Mouse (Mus musculus): ENCODE results near the gene Grasp. TPM values are rescaled to one million over a fixed set of nuclear protein-coding genes. Genes with fewer than 3 reads are reported as not detected.

Gene Grasp
- polyA plus RNA-seq, 1 experiment from 2014 or later = 6.4 TPM

DNA sequence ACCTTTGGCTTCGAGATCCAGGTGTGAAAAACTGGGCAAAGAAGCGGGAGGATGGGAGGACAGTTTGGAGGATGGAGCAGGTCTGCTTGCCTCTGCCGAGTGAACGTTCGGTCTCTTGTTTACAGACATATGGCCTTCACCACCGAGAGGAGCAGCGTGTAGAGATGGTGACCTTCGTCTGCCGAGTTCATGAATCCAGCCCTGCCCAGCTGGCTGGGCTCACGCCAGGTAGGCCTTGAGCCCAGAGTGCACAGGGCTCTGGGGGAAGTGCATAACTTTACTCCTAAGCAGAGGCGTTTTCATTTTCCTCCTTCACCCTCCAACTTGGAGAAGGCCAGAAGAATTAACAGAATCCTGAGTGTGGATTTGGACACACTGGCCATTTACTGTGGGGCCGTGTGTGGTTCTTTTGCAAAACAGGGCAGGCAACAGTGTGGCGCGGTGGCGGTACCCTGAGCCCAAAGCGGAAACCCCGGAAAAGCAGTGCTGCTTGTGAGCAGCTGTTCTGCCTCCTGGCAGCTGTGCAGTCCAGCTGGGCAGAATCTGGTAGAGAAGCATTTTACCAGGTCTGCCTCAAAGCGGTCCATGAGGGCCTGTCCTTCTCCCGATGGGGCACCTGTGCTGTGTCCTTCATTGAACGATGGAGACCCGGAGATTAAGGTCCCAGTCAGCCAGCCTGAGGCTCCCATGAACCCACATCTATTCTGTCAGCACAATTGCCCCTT is 5.0 kb downstream of the Grasp start:
- Histone ChIP-seq H3K9ac (replicated peaks; ENCODE audit: low read depth, low read length) (no peak overlapping the region), H3K36me3 (ENCODE audit: control insufficient read depth, insufficient read depth, low read length) (peaks cover 21% of the 10 kb centered on the region), H3K4me3 (ENCODE audit: low read depth, low read length) (no peak overlapping the region), H3K27me3 (ENCODE audit: control insufficient read depth, insufficient read depth, low read length) (no peaks in the 10 kb centered on the region), H3K27ac (ENCODE audit: low read length) (peak overlapping the region; percentile 83; the same call in 1 of the 2 replicates), H3K9me3 (ENCODE audit: control insufficient read depth, low read depth, low read length) (no peaks in the 10 kb centered on the region), H3K4me1 (ENCODE audit: control insufficient read depth, insufficient read depth, low read length) (peaks cover 42% of the 10 kb centered on the region), H3K4me2 (replicated peaks; ENCODE audit: low read depth, low read length) (peak overlapping the region; percentile 21; the same call in 1 of the 2 replicates)
- 77% methylated on average over 21 of the region's 21 CpGs for WGBS
- no peak for ATAC-seq (ENCODE audit: insufficient number of reproducible peaks, insufficient read depth, low FRiP score, low read depth)

- no peak overlapping the region for H3K4me3 ChIP-seq (ENCODE audit: low read depth, low read length)
- H3K36me3 ChIP-seq (ENCODE audit: control insufficient read depth, insufficient read depth, low read length) = peaks cover 21% of the 10 kb centered on the region
- H3K4me2 ChIP-seq (replicated peaks; ENCODE audit: low read depth, low read length) = no peak overlapping the region
Measured at GRCm38 (mm10) chr15:101230503-101230902, 6.5 kb downstream of the Grasp start.

GRCm38 (mm10) chr15:101230995-101231647 is 7.1 kb downstream of the Grasp start:
- no peak overlapping the region for H3K9ac ChIP-seq (replicated peaks; ENCODE audit: low read depth, low read length)
- no peak overlapping the region for H3K4me3 ChIP-seq (ENCODE audit: low read depth, low read length)
- H3K9me3 ChIP-seq (ENCODE audit: control insufficient read depth, low read depth, low read length) = no peaks in the 10 kb centered on the region
- no peak overlapping the region for H3K4me2 ChIP-seq (replicated peaks; ENCODE audit: low read depth, low read length)
- H3K4me1 ChIP-seq (ENCODE audit: control insufficient read depth, insufficient read depth, low read length) = peaks cover 49% of the 10 kb centered on the region
- 80% methylated on average over 23 of the region's 23 CpGs for WGBS
- H3K36me3 ChIP-seq (ENCODE audit: control insufficient read depth, insufficient read depth, low read length) = peaks cover 21% of the 10 kb centered on the region
- H3K27ac ChIP-seq (ENCODE audit: low read length) = no peak overlapping the region
- H3K27me3 ChIP-seq (ENCODE audit: control insufficient read depth, insufficient read depth, low read length) = no peaks in the 10 kb centered on the region
- ATAC-seq (ENCODE audit: insufficient number of reproducible peaks, insufficient read depth, low FRiP score, low read depth) = no peak

More at GRCm38 (mm10) chr15:101230503-101230902, 6.5 kb downstream of the Grasp start:
- 96% methylated on average over 19 of the region's 19 CpGs for WGBS
- Histone ChIP-seq H3K4me1 (ENCODE audit: control insufficient read depth, insufficient read depth, low read length) (peaks cover 46% of the 10 kb centered on the region), H3K27ac (ENCODE audit: low read length) (no peak overlapping the region), H3K9ac (replicated peaks; ENCODE audit: low read depth, low read length) (no peak overlapping the region), H3K27me3 (ENCODE audit: control insufficient read depth, insufficient read depth, low read length) (no peaks in the 10 kb centered on the region), H3K9me3 (ENCODE audit: control insufficient read depth, low read depth, low read length) (no peaks in the 10 kb centered on the region)
- ATAC-seq (ENCODE audit: insufficient number of reproducible peaks, insufficient read depth, low FRiP score, low read depth) = no peak

DNA sequence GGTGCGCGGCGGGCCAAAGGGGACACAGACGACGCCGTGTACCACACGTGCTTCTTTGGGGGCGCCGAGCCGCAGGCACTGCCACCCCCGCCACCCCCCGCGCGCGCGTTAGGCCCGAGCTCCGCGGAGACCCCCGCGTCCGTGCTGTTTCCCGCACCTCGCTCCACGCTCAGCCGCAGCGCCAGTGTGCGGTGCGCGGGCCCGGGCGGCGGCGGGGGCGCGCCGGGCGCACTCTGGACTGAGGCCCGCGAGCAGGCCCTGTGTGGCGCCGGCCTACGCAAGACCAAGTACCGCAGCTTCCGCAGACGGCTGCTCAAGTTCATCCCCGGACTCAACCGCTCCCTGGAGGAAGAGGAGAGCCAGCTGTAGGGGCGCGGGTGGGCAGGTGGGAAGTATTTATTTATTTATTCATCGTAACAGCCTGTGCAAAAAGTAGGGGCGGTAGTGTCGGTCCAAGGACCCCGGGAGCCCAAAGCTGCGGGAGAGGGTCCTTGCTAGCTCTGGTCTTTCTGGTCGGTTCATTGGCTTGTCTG is 7.7 kb downstream of the Grasp start:
- H3K27me3 ChIP-seq (ENCODE audit: control insufficient read depth, insufficient read depth, low read length) = no peaks in the 10 kb centered on the region
- H3K4me3 ChIP-seq (ENCODE audit: low read depth, low read length) = no peak overlapping the region
- H3K4me1 ChIP-seq (ENCODE audit: control insufficient read depth, insufficient read depth, low read length) = peaks cover 49% of the 10 kb centered on the region
- H3K9me3 ChIP-seq (ENCODE audit: control insufficient read depth, low read depth, low read length) = no peaks in the 10 kb centered on the region
- no peak overlapping the region for H3K9ac ChIP-seq (replicated peaks; ENCODE audit: low read depth, low read length)
- WGBS = 59% methylated on average over 56 of the region's 56 CpGs
- H3K4me2 ChIP-seq (replicated peaks; ENCODE audit: low read depth, low read length) = no peak overlapping the region
- peaks cover 21% of the 10 kb centered on the region for H3K36me3 ChIP-seq (ENCODE audit: control insufficient read depth, insufficient read depth, low read length)
- H3K27ac ChIP-seq (ENCODE audit: low read length) = no peak overlapping the region; the same call in 1 of the 2 replicates
- no peak for ATAC-seq (ENCODE audit: insufficient number of reproducible peaks, insufficient read depth, low FRiP score, low read depth)

- Histone ChIP-seq H3K4me1 (ENCODE audit: control insufficient read depth, insufficient read depth, low read length) (peaks cover 41% of the 10 kb centered on the region), H3K4me2 (replicated peaks; ENCODE audit: low read depth, low read length) (no peak overlapping the region), H3K27me3 (ENCODE audit: control insufficient read depth, insufficient read depth, low read length) (no peaks in the 10 kb centered on the region), H3K36me3 (ENCODE audit: control insufficient read depth, insufficient read depth, low read length) (peaks cover 21% of the 10 kb centered on the region), H3K4me3 (ENCODE audit: low read depth, low read length) (no peak overlapping the region), H3K9ac (replicated peaks; ENCODE audit: low read depth, low read length) (no peak overlapping the region), H3K27ac (ENCODE audit: low read length) (peak overlapping the region; percentile 91; the same call in 1 of the 2 replicates), H3K9me3 (ENCODE audit: control insufficient read depth, low read depth, low read length) (no peaks in the 10 kb centered on the region)
- no peak for ATAC-seq (ENCODE audit: insufficient number of reproducible peaks, insufficient read depth, low FRiP score, low read depth)
- WGBS = 55% methylated on average over 4 of the region's 4 CpGs
Measured at GRCm38 (mm10) chr15:101232607-101233006, 8.6 kb downstream of the Grasp start.

DNA sequence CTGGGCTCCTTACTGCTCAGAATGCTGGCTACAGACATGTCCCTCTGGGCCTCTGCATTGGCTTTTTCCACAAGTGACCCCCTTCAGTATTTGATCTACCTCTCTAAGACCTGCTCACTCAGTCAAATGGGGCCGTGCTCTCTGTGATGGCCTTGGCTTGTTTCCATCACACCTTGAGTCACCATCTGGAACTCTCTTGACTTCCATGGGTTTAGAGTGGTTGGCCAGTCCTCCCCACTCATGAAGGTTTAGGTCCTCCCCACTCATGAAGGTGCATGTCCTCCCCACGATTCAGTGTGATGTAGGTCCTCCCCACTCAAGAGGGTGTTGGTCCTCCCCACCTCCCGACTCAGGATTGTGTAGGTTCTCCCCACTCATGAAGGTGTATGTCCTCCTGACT is 9.2 kb downstream of the Grasp start:
- Histone ChIP-seq H3K27ac (ENCODE audit: low read length) (peak overlapping the region; percentile 91), H3K4me2 (replicated peaks; ENCODE audit: low read depth, low read length) (peak overlapping the region; percentile 14; the same call in 1 of the 2 replicates), H3K9me3 (ENCODE audit: control insufficient read depth, low read depth, low read length) (no peaks in the 10 kb centered on the region), H3K36me3 (ENCODE audit: control insufficient read depth, insufficient read depth, low read length) (peaks cover 21% of the 10 kb centered on the region), H3K4me3 (ENCODE audit: low read depth, low read length) (no peak overlapping the region), H3K4me1 (ENCODE audit: control insufficient read depth, insufficient read depth, low read length) (peaks cover 35% of the 10 kb centered on the region), H3K27me3 (ENCODE audit: control insufficient read depth, insufficient read depth, low read length) (no peaks in the 10 kb centered on the region), H3K9ac (replicated peaks; ENCODE audit: low read depth, low read length) (no peak overlapping the region)
- WGBS = 72% methylated on average over 3 of the region's 3 CpGs
- ATAC-seq (ENCODE audit: insufficient number of reproducible peaks, insufficient read depth, low FRiP score, low read depth) = no peak

GRCm38 (mm10) chr15:101233641-101234275 is 9.8 kb downstream of the Grasp start:
- H3K9ac ChIP-seq (replicated peaks; ENCODE audit: low read depth, low read length) = no peak overlapping the region
- peak; percentile 76 for ATAC-seq (ENCODE audit: insufficient number of reproducible peaks, insufficient read depth, low FRiP score, low read depth)
- no peaks in the 10 kb centered on the region for H3K27me3 ChIP-seq (ENCODE audit: control insufficient read depth, insufficient read depth, low read length)
- peaks cover 29% of the 10 kb centered on the region for H3K4me1 ChIP-seq (ENCODE audit: control insufficient read depth, insufficient read depth, low read length)
- peaks cover 21% of the 10 kb centered on the region for H3K36me3 ChIP-seq (ENCODE audit: control insufficient read depth, insufficient read depth, low read length)
- no peaks in the 10 kb centered on the region for H3K9me3 ChIP-seq (ENCODE audit: control insufficient read depth, low read depth, low read length)
- H3K27ac ChIP-seq (ENCODE audit: low read length) = peak overlapping the region; percentile 91
- H3K4me2 ChIP-seq (replicated peaks; ENCODE audit: low read depth, low read length) = peak overlapping the region; percentile 14; the same call in 1 of the 2 replicates
- H3K4me3 ChIP-seq (ENCODE audit: low read depth, low read length) = no peak overlapping the region
- 27% methylated on average over 11 of the region's 11 CpGs for WGBS

DNA sequence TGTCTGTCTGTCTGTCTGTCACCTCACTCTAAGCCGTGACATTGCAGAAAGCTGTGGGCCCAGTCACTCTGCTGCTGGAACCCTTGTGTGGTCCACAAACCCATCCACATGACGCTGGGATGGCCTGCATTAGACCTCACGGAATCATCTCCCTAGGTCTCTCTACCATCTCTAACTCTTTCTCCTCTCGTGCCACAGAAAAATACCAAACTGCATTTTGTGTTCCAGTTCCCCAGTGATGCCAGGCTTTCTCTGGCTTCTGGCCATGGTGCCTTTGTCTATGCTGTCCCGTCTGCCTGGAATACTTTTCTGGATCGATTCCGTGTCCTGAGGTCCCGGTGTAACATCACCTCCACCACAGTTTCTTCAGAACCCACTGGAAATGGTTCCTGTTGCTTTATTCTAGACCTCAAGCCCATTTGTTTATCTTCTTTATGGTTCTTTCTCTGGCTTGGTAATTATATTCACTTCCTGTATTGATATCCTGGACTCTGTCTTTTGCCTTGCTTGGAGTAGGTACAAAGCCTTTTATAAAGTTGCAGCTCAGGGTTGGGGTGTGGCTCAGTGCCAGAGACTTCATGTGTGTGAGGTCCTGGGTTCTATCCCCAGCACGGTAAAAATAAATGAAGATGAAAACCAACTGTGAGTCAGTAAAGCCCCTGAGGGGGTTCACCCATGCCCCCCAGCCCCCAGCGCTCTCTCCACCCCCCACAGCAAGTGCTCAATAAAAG is 10.8 kb downstream of the Grasp start:
- peak overlapping the region; percentile 25; the same call in 1 of the 2 replicates for H3K4me2 ChIP-seq (replicated peaks; ENCODE audit: low read depth, low read length)
- H3K36me3 ChIP-seq (ENCODE audit: control insufficient read depth, insufficient read depth, low read length) = peaks cover 17% of the 10 kb centered on the region
- no peaks in the 10 kb centered on the region for H3K9me3 ChIP-seq (ENCODE audit: control insufficient read depth, low read depth, low read length)
- H3K27ac ChIP-seq (ENCODE audit: low read length) = peak overlapping the region; percentile 91
- no peak for ATAC-seq (ENCODE audit: insufficient number of reproducible peaks, insufficient read depth, low FRiP score, low read depth)
- no peaks in the 10 kb centered on the region for H3K27me3 ChIP-seq (ENCODE audit: control insufficient read depth, insufficient read depth, low read length)
- H3K4me3 ChIP-seq (ENCODE audit: low read depth, low read length) = no peak overlapping the region
- H3K9ac ChIP-seq (replicated peaks; ENCODE audit: low read depth, low read length) = no peak overlapping the region; the same call in 1 of the 2 replicates
- H3K4me1 ChIP-seq (ENCODE audit: control insufficient read depth, insufficient read depth, low read length) = peaks cover 26% of the 10 kb centered on the region
- 56% methylated on average over 10 of the region's 10 CpGs for WGBS
